Mouse (Mus musculus) bone marrow, adult 2 months (tissue): ENCODE measurements around the gene Ube2t. TPM values are rescaled to one million over a fixed set of nuclear protein-coding genes. Genes with fewer than 3 reads are reported as not detected.

ENCODE experiments used
- H3K27ac ChIP-seq: fragments of 200-500 bp; 2 replicates; pipeline ENCODE4 v1.5.1; 2012; ENCODE audit warnings: low read depth, mild to moderate bottlenecking, control low read depth, inconsistent platforms, low read length; ENCODE audit not compliant: control insufficient read depth, poor library complexity, insufficient read depth
- H3K4me1 ChIP-seq: fragments of 200-500 bp; 2 replicates; pipeline ENCODE4 v1.6.1; 2011; ENCODE audit warnings: low read length; ENCODE audit not compliant: control insufficient read depth, insufficient read depth
- H3K4me3 ChIP-seq: fragments of 200-500 bp; replicated peaks from 2 replicates; pipeline ENCODE3; 2011; ENCODE audit warnings: mild to moderate bottlenecking, low read depth, low read length, control low read depth; ENCODE audit not compliant: control insufficient read depth
- CTCF ChIP-seq: fragments of 200-500 bp; IDR thresholded peaks from 2 replicates; pipeline ENCODE4 v1.5.1; 2011; ENCODE audit warnings: low read length, control low read depth; ENCODE audit not compliant: control insufficient read depth, insufficient read depth
- POLR2A ChIP-seq: fragments of 200-500 bp; IDR thresholded peaks from 2 replicates; pipeline ENCODE4 v1.6.1; 2011; ENCODE audit warnings: low read depth, mild to moderate bottlenecking, control low read depth, low read length, borderline replicate concordance; ENCODE audit not compliant: control insufficient read depth
- WGBS: fragments of 180-500 bp; shearing (Covaris S2); methylation state at CpG from one replicate; pipeline ENCODE4 v1.1.7; 2018; 5-methylcytosine and 5-hydroxymethylcytosine counted together
- polyA plus RNA-seq: library from polyadenylated mRNA; stranded (reverse); fragments of >200 nt; gene quantifications from 2 replicates; pipeline ENCODE4 v1.2.4, GENCODE M21; 2011; ENCODE audit warnings: low replicate concordance; ENCODE audit not compliant: missing spikeins, insufficient read depth, insufficient read length

Gene Ube2t
- polyA plus RNA-seq, 1 experiment, result 49.1 TPM

- TF ChIP-seq POLR2A (no peak), CTCF (no peak)
- Histone ChIP-seq H3K4me1 (no peaks in the 10 kb centered on the region), H3K27ac (no peak overlapping the region), H3K4me3 (no peak overlapping the region)
- 70% methylated on average over 5 of the region's 5 CpGs for WGBS
Observed at GRCm38 (mm10) chr1:134997568-134997967, 35.2 kb downstream of the Ube2t start.

GRCm38 (mm10) chr1:134998231-134998630, 35.9 kb downstream of the Ube2t start:
- H3K4me1 ChIP-seq, result no peaks in the 10 kb centered on the region
- 77% methylated on average over 8 of the region's 8 CpGs for WGBS

DNA sequence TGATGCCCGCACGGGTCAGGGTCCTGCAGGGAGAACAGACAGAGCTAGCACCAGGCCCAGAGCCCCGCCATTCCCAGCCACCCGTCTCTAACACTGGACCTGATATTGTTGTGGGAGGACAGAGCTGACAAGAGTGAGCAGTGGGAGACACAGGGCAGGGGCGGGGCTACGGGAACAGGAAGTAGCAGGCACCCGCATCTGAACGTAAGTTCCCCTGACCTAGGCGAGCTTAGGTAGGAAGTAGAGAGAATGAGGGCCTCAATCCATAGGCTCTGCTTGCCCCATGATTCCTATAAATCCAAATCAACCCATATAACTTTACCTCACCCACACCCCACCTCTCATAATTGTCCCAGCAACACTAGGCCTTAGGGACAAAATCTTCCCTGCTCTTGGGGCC, 38.2 kb downstream of the Ube2t start:
- Histone ChIP-seq H3K4me3 (no peak overlapping the region), H3K27ac (no peak overlapping the region), H3K4me1 (no peaks in the 10 kb centered on the region)
- TF ChIP-seq CTCF, result no peak
- 45% methylated on average over 9 of the region's 9 CpGs for WGBS

More at GRCm38 (mm10) chr1:134998231-134998630, 35.9 kb downstream of the Ube2t start:
- H3K27ac ChIP-seq, result no peak overlapping the region
- H3K4me3 ChIP-seq, result no peak overlapping the region
- no peak for TF ChIP-seq CTCF
- TF ChIP-seq POLR2A, result no peak

DNA sequence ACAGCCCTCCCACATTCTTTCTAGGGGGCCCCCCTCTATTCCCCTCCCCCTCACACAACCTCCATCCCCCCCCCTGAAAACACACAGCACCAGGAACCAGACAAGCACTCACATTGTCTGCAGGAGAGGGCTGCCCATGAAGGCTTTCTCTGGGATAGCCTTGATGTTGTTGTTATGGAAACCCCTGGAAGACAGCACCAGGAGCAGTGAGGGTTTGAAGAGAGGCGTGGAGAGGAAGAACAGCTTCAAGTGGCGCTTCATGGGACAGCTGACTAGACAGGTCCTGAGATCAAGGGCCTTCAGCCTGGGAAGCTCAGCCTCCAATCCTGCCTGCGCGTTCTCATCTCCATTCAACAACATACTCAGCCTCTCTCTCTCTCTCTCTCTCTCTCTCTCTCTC, 41.0 kb downstream of the Ube2t start:
- 74% methylated on average over 4 of the region's 4 CpGs for WGBS
- no peak overlapping the region for H3K27ac ChIP-seq
- no peaks in the 10 kb centered on the region for H3K4me1 ChIP-seq
- H3K4me3 ChIP-seq, result no peak overlapping the region
- no peak for TF ChIP-seq CTCF
- no peak for TF ChIP-seq POLR2A

DNA sequence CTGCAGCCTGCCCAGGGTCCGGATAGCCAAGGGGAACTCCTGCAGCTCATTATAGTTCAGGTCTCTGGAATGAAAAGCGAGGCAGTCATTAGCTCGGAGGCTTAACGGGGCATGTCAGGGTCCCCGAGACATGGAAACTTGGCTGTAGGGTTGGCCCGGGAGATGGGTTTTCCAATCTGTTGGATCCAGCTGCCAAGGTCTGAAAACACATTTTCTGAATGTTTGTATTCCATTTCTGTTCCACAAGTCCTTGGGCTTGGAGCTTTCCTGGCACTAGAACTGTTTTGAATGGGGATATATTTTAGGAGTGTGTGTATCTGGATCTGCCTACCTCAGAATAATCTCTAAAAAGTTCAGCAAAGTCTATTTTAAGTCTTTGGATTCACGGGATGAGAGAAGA, 43.3 kb downstream of the Ube2t start:
- WGBS, result 78% methylated on average over 7 of the region's 7 CpGs
- no peak for TF ChIP-seq CTCF
- no peak for TF ChIP-seq POLR2A
- Histone ChIP-seq H3K4me1 (no peaks in the 10 kb centered on the region), H3K4me3 (no peak overlapping the region), H3K27ac (no peak overlapping the region)

DNA sequence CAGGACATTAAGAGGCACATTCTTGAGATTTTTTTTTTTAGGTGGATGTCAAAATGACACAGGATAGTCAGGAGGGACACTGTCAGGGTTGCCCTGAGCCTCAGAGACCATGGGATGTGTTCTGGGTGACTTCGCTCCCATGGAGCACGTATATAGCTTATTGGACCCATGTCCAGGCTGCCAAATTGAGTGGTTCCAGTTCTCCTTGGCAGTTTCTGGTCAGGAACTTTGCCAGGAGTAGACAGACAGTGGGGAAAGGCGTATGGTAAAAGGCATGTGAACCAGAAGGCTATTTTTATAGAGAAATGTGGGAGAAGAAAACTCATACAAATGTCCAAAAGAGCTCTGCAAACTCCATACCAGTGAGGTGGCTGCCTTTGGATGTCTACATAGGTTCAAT, 47.5 kb downstream of the Ube2t start:
- TF ChIP-seq CTCF (no peak), POLR2A (no peak)
- Histone ChIP-seq H3K27ac (no peak overlapping the region), H3K4me1 (no peaks in the 10 kb centered on the region), H3K4me3 (no peak overlapping the region)
- 80% methylated on average over 3 of the region's 3 CpGs for WGBS

- TF ChIP-seq POLR2A, result no peak
- TF ChIP-seq CTCF, result no peak
- 93% methylated on average over 5 of the region's 5 CpGs for WGBS
- H3K27ac ChIP-seq, result no peak overlapping the region
- H3K4me3 ChIP-seq, result no peak overlapping the region
- no peaks in the 10 kb centered on the region for H3K4me1 ChIP-seq
Observed at GRCm38 (mm10) chr1:135011912-135012311, 49.5 kb downstream of the Ube2t start.

- TF ChIP-seq POLR2A (no peak), CTCF (no peak)
- WGBS, result 82% methylated on average over 9 of the region's 9 CpGs
- H3K4me3 ChIP-seq, result no peak overlapping the region
- no peak overlapping the region for H3K27ac ChIP-seq
- no peaks in the 10 kb centered on the region for H3K4me1 ChIP-seq
Observed at GRCm38 (mm10) chr1:135012472-135012871, 50.1 kb downstream of the Ube2t start.

DNA sequence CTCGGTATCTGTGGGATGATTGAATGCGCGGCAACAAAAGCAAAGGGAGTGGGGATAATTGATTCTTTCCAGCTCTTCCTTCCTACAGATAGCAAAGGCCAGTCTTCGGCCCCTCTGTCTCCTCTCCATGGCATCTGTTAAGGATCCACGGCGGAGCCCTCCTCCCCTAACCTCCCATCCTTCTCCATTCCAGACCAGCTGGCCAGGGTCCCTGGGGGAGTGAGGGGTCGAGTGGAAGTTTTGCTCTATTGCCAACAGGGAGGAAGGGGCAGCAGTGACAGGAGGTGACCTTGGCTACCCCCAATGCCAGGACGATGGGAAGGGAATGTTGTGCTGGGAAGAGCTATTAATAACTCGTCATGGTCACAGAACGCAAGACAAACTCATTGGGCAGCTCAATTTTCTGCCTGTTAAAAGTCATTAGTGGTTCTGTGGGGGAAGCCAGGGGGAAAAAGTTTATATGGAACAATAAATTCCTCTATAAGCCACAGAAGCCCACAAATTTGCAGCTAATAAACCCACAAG, 52.6 kb downstream of the Ube2t start:
- 79% methylated on average over 10 of the region's 10 CpGs for WGBS
- no peak for TF ChIP-seq CTCF
- TF ChIP-seq POLR2A, result no peak
- Histone ChIP-seq H3K27ac (no peak overlapping the region), H3K4me1 (peaks cover 1% of the 10 kb centered on the region; the same call in 1 of the 2 replicates), H3K4me3 (no peak overlapping the region)
